Mouse (Mus musculus) lung, postnatal 10 days (tissue): ENCODE measurements around the gene Shf.
"Not testable (repeated sequence)": the region's sequence is repeated elsewhere in the genome, so short reads cannot be mapped to it uniquely, and the experiment has no call there.

ENCODE experiments used
- DNase-seq: peaks from one replicate; pipeline ENCODE4 v3.0.0; 2021

Shf gene

DNA sequence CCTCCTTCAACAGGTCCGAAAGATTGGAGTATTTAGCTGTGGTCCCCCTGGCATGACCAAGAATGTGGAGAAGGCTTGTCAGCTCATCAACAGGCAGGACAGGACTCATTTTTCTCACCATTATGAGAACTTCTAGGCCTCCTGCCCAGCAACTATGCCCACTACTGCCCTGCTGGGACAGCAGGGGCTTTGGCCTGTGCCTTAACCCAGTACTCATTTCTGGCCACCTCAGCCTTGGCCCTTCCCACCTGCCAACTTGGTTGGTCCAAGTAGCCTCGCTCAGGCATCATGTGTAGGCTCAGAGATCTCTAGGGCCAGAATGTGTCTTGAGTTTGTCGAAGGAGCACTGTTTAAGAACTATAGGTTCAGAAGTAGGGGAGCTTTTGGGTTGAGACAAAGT lies 21.7 kb downstream of the Shf start:
- no peak for DNase-seq

DNA sequence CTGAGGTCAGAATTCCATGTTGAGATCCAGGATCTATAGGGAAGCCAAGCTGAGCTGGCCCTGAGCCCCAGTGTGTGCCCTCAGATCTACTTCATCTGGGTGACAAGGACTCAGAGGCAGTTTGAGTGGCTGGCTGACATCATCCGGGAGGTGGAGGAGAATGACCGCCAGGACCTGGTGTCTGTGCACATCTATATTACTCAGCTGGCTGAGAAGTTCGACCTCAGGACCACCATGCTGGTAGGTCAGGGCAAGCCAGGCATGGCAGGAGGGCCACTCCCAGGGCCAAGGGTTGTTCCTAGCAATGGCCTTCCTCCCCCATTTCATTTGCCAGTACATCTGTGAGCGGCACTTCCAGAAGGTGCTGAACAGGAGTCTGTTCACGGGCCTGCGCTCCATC lies 22.8 kb downstream of the Shf start:
- not testable (repeated sequence) for DNase-seq

DNA sequence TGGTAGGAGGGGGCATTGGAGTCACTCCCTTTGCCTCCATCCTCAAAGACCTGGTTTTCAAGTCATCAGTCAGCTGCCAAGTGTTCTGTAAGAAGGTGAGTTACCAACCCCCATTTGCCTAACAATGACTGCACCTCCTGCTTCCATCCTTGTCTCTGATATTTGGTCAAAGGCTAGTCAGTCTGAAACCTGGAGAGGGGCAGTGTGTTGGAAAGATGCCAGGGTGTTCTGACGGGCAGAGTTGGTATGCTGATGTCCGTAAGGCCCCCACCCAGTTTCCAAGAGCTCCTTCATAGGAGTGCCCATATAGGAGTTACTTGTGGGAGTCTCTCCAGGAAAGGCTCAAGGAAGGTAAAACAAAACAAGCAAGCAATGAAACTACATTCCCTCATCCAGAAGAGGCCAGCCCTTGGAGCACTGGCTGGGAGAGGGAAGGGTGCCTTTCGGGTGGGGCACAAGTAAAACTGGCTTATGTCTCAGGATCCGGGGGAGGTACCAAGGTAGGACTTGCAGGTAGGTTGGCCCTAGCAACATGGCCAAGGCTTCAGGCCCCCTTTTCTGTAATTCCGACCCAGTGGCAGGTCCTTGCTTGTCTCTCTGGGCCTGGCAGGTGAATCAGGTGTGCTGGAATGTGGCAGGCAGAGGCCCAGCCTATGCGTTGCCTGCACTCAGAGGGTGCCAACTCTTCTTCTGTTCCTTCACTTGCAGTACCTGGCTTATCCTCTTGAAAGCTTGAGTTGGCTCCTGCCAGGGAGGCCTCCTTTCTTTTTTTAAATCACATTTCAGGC lies 23.7 kb downstream of the Shf start:
- no peak for DNase-seq

DNA sequence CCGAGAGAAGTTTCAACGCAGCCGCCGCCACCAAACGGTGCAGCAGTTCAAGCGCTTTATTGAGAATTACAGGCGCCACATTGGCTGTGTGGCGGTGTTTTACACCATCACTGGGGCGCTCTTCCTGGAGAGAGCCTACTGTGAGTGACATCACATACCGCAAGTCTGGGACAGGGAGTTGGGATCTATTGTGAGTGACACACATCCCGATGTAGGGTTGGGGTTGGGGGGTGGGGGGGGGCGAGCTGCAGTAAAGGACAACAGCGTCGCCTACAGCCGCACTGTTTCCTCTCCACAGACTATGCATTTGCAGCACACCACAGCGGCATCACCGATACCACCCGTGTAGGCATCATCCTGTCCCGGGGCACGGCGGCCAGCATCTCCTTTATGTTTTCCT lies 31.7 kb downstream of the Shf start:
- no peak for DNase-seq

DNA sequence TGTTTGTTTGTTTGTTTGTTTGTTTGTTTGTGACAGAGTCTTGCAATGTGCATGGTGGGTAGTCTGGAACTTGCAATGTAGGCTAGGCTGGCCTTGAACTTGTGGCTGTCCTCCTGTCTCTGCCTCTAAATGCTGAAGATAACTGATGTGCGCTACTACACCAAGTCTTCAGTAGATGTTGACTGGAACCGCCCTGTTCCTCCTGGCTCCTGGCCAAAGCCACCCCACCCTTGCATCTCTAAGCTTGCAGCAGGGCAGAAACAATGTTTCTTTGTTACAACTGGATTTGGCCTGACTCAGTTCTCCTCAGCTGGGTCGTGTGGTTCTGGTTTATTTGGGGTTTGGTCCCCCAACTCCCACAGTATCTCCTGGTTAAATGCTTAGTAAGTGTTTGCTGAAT lies 34.8 kb downstream of the Shf start:
- peak; percentile 44 for DNase-seq

DNA sequence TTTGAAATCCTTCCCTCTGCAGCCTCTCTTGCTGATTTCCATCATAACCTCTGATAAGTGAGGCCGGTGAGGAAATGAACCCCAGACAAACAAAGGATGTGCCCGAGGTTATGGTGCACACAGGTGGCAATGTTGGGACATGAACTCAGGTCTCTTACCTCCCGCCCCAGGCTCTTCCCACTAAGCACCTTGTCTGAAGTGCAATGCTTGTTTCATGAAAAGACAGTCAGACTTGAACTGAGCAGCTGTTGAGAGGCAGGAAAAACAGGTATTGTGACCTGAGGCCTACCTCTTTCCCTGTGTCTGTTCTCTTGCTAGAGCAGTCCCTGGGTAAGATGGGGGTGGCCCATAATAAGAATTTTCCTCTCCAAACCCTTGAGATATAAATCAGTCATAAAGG lies 36.7 kb downstream of the Shf start:
- DNase-seq: no peak

DNA sequence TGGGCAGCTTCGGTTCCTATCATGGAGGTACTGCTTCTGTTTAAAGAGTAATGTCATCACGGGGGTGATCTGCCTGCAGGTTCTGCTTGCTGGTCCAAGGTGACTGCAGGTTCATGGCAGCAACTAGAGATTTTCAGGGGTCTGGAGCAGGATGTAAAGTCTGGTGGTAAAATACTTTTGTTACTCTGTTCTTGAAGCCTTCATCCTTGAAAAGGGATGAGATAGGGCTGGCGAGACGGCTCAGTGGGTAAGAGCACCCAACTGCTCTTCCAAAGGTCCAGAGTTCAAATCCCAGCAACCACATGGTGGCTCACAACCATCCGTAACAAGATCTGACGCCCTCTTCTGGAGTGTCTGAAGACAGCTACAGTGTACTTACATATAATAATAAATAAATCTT lies 38.6 kb downstream of the Shf start:
- not testable (repeated sequence) for DNase-seq

DNA sequence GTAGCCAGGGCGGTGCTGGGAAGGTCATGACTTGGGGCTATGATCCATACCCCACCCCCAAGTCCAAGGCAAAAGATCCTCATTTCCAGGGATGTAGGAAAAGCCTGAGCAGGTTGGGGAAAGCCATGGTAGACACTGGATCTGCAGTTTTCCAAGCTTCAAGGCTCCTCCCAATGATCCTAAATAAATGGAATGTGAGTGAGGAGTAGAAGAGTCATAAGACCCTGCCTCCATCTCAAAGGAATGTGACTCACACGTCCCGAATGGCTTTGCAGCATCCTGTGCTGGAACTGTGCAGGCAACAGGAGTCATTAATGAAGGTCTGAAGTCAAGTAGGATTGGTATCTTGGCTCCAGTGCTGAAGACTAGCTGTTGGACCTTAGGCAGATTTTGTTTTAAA lies 41.0 kb downstream of the Shf start:
- no peak for DNase-seq

DNA sequence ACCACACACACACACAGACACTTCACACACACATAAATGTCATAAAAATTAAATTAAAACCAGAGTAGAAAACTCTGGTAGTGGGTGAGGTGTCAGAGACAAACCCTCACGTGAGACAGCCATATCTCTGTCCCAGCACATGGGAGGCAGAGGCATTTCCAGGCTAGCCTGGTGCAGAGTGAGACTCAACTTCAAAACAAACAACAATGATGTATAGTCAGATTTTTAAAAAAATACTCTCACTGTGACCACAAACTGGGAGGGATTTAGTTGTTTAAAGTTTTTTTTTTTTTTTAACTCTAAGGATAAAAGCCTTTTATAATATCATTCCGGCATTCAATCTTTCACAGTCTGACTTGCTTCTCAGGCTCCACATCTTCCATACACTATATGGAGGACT lies 43.6 kb downstream of the Shf start:
- no peak for DNase-seq

DNA sequence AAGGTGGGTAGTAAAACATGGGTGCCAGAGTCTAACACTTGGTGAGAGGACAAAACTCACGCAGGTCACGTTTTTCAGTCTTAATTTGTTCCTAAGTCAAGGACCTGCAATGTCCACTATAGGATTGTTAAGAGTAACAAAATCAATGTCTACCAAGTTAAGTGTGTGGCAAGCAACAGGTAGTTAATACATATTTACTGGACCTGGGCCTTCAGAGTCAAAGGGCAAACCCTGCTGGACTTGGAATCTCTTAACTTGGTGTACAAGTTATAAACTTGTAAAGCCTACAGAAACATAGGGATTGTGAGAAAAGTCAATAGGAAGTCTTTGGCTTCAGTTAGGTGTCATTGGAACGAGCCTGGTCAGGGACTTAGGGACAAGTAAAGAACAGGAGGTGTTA lies 44.4 kb downstream of the Shf start:
- no peak for DNase-seq

DNA sequence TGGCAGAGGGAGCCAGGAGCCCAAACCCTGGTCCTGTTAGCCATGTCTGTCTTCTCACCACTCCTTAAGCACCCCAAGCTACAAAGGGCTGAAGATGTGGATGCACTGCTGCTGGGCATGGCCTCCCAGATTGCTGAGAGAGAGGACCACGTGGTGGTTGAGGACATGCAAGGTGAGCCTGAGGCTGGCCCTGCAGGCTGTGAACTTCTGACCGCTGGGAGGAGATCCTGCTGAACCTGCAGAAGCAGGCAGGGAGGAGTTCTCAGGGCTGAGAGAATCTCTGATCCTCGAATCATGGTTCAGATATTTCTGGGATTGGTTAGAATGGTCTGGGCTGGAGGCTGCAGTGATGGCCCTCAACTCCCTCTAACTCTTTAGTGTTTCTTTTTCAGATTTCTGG lies 45.0 kb downstream of the Shf start:
- no peak for DNase-seq

DNA sequence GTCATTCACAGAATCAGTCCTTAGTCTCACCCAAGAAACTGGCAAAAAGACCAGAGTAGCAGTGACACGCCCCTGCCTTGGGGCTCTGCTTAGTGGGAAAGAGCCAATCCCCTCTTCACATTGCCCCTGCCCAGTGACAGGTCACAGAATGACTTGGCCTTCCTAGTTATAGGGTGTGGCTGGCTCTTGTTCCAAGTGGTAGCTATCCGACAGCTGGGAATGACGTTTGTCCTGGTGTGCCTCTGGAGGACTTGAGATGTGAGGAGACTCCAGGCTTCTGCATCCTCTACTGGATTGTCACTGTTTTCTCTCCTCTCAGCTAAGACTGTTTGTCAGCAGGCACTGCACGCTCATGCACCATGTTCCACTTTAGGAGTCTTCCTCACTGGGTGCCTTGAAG lies 51.6 kb downstream of the Shf start:
- no peak for DNase-seq

DNA sequence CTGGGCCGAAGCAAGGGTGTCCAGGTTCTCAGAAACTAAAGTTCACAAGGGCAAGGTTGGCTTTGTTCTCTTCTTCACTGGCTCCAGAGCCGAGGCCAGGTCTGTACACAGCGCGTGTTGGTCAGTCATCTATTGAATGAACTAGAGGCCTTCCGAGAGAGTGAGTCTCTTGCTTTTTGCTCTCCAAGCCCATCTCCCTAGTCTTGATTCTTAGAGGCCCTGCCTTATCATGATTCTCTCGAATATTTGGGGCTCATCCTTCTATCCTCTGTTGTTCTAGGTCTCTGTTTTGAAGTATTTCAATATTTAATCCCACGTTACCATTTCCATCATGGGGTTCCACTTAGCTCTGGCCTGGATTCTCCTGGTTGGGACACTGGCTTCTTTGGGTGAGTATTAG lies 53.6 kb downstream of the Shf start, which contains the start of gene Duox1:
Duox1 (plus strand) TSS at position 301 of the 400 bp plus-strand sequence.
- no peak for DNase-seq

DNA sequence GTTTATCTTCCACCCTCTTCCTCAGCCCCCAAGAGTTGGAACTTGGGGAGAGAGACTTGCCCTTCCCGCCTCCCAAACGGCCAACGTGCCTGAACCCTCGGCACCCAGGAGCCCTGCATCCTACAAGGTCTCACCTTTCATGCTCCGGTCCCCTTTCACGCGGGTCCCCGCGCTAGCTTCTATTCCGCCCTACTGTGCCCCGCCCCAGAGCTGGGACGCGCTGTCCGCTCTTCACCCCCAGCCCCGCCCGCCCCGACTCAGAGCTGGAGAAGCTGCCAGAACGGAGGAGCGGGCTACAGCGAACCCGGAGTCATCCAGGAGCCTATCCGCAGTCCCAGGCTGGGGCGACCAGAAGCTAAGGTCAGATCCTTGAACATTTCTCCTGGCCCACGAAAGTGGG lies 55.4 kb downstream of the Shf start, which contains the start of gene Duoxa1:
Duoxa1 (minus strand) TSS at position 195 of the 400 bp plus-strand sequence.
- DNase-seq: no peak

DNA sequence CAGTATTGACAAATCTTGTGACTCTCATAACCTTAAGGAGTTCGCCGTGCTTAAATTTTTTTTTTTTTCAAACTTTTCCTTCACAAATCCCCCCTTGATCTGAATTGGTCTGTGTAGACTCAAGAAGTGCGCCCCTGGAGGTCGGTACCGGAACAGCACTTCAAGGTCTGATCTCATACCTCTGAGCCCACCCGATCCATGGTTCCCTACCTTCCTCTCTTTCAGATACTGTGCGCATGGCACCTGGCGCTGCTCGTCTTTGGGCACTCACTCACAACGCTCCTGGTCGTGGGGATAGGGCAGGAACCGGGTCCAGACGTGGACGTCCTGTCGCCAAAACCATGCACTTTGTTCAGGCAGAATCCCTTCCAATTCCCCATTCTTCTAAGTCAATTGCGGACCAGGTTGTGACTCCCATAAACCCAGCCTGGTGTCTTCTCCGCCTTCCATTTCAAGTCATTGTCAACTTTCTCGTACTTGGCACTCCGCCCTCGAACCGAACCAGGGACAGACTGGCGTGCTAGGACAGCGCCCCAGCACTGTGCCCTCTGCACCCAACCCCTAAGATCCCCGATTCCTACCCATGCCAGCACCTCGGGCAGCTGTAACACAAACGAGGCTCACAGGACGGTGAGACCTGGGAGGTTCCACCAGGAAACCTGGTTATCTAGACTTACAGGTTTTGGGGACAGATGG lies 56.1 kb downstream of the Shf start:
- peak; percentile 70 for DNase-seq

DNA sequence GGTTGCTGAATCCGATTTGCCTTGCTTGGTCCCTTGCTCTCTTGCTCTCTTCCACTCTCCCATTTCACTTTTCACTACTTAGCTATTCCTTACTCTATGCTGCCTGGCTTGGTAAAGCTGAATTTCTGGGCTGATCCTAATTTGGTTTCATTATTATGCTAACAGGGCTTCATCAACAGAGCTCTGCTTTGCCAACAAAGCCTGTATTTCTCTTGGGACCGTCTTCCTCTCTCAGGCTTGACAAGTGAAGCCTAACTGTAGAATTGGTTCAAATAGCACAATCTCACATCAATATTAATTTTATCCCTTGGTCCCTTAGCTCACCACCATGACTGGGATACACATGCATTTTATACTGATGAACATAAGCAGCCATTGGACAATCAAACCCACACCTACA lies 57.4 kb downstream of the Shf start:
- no peak for DNase-seq

DNA sequence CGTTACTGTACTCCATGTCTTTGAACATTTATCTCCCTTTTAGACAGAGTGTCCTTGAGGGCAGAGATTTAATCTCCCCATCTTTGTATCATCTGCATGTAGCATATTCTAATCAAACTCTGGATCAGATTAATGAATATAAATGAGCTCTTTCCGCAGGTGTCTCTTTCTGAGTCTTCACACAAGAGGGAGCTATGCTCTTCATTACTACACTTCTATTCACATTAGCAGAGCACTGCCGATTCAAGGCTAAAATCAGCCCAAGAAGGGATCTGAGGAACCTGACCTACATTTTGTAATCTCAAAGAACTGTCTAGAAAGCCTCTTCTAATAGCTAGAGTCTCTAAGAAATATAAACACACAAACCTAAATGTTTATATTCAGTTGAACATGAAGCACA lies 59.3 kb downstream of the Shf start:
- no peak for DNase-seq

DNA sequence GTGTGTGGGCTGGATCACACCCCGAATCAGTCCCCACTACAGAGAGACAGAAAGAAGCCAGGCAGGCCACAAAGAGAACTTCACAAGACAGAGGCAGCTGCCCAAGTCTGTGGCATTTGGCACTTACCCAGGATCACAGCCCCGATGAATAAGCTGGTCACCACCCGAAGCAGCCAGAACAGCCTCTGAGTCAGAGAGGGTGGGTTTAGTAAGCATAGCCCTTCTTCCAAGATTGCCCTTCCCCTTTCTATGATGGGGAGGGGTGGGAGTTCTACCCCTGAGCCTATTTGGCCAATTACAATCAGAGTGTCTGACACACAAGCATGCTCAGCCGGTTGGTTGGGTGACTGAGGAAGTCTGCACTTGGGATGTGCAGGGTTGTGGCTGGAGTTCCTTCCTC lies 62.8 kb downstream of the Shf start:
- DNase-seq: peak; percentile 22

DNA sequence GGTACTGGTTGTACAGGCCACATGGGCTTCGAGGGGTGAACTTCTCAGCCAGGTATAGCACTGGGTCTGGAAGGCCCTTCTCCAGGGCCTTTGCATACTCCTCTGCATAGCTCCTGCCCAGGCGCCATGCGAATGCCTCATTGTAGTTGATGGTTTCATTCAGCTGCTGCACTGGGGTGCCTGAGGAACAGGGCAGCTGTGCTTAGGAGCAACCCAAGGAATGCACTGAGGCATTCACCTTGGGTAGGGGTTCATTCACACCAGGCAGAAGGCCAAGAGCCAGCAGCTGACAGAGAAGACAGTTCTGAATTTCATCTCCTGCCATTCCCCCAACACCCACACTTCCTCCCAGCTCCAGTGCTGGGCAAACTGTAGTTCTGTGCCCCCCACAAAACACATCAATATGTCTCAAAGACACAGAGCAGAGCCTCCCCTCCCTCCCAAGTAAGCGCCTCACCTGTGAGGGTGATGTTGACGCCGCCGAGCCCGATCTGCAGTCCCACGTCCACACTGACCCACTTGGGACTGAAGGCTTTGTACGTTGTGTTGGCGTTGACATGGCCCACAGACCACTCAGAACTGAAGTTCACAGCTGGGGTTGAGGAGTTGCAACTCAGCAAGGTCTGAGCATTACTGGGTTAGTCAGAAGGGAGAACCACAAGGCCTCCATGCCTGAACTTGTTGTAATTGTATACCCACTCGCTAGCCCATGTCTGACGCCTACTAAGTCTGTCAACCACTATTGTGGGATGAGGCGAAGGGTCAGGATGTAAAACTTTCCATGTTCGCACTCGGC lies 63.7 kb downstream of the Shf start:
- DNase-seq: no peak

DNA sequence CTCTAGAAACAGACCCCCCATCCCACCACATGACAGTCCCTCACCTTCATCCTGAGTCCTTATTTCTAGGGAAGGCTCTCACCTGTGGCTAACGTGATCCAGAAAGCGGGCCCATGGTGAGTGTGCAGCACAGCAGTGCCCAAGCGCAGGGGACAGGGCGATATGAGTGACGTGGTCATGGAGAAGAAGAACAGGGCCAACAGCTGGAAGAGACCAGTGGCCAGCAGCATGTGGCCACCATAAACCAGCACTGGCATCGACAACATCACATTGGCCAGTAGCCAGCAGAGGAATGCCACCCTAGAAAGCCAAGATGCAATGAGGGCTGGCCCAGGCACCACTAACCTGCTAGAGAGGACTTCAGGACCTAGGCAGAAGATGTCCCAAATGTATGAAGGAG lies 64.4 kb downstream of the Shf start:
- no peak for DNase-seq

DNA sequence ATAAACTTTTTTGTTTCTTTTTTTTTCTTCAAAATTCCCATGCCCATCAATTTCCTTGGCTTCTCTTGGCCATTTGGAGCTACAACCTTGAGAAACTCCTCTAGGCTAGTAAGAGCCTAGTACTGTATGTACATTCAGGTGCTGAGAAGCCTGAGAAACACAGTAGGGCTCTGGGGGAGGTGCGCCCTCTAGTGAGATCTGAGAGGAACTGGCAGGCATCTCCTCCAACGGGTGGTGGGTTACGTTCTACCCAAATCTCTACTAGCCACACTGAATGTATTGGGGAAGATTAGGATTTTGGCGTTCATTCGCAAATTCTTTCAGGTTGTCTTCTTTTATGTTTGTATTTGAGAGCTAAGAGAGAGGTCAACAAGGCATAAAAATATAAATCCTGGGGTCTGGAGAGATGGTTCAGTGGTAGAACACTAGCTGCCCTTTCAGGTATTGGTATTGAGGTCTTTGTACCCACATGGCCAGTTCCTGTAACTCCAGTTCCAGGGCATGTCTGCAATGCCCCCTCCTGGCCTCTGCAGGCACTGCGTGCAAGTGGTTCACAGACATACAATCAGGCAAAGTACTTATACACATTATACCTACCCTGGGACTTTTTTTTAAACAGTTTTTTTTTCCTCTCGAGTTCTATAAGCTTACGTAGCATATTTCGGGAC lies 66.3 kb downstream of the Shf start:
- peak; percentile 69 for DNase-seq

DNA sequence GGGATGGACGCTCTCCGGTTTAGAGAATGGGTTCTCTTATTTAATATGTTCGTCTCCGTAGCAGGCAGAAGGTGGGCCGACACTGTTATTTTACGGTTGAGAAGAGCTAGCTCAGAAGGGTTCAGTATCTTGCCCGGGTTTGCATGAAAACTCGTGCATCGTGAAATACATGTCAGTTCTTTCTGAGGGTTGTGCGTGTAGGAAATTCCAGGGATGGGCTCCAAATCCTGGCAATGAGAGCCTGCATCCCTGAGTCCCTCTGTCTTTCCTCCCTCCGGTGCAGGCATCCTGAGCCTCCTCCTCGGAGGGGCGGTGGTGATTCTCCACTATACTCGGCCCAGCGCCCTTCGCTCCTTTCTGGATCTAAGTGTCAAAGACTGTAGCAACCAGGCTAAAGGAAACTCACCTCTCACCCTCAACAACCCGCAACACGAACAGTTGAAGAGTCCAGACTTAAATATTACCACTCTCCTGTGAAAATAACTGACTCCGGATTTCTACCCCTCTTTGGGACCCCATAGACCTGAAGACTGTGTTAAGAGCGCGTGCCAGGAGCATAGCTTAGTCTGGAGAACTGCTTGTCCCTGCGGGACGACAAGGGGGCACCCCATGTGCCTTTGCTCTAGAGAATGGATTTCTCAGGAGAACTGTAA lies 66.9 kb downstream of the Shf start:
- no peak for DNase-seq
